Mouse (Mus musculus) heart, adult 2 months (tissue): ENCODE measurements around the gene Cdca3. TPM values are rescaled to one million over a fixed set of nuclear protein-coding genes. Genes with fewer than 3 reads are reported as not detected.

Experiments
- DNase-seq, 2 experiments: peaks; one replicate each; pipeline ENCODE4 v3.0.0; 2021
- H3K27ac ChIP-seq: fragments of 200-600 bp; 2 replicates; pipeline ENCODE4 v1.8.1; 2022
- H3K27me3 ChIP-seq: fragments of 200-500 bp; 2 replicates; pipeline ENCODE4 v1.6.1; 2012; ENCODE audit warnings: mild to moderate bottlenecking, low read length, inconsistent platforms, mixed read lengths; ENCODE audit not compliant: control insufficient read depth, insufficient read depth
- H3K36me3 ChIP-seq: fragments of 200-500 bp; 2 replicates; pipeline ENCODE4 v1.6.1; 2012; ENCODE audit warnings: low read length, inconsistent platforms; ENCODE audit not compliant: control insufficient read depth, insufficient read depth
- H3K4me1 ChIP-seq: fragments of 200-500 bp; 2 replicates; pipeline ENCODE4 v1.6.1; 2011; ENCODE audit warnings: low read length; ENCODE audit not compliant: control insufficient read depth, insufficient read depth
- H3K4me3 ChIP-seq: fragments of 200-600 bp; 2 replicates; pipeline ENCODE4 v1.8.1; 2022
- H3K79me2 ChIP-seq: fragments of 200-500 bp; replicated peaks from 2 replicates; pipeline ENCODE4 v1.6.1; 2012; ENCODE audit warnings: mild to moderate bottlenecking, inconsistent platforms, low read length, moderate library complexity, mixed read lengths; ENCODE audit not compliant: control insufficient read depth, insufficient read depth
- H3K9ac ChIP-seq: fragments of 200-500 bp; 2 replicates; pipeline ENCODE4 v1.6.1; 2012; ENCODE audit warnings: low read depth, mild to moderate bottlenecking, control low read depth, inconsistent platforms, low read length, mixed read lengths
- CTCF ChIP-seq: fragments of 200-600 bp; IDR thresholded peaks from 2 replicates; pipeline ENCODE4 v1.8.1; 2022; ENCODE audit warnings: antibody characterized with exemption, mild to moderate bottlenecking, moderate library complexity
- EP300 ChIP-seq: fragments of 200-500 bp; IDR thresholded peaks from 2 replicates; pipeline ENCODE4 v1.6.1; 2011; ENCODE audit warnings: low read depth, low read length, control low read depth; ENCODE audit not compliant: insufficient read depth
- POLR2A ChIP-seq: fragments of 200-500 bp; IDR thresholded peaks from 2 replicates; pipeline ENCODE4 v1.6.1; 2011; ENCODE audit warnings: mild to moderate bottlenecking, low read depth, low read length, control low read depth; ENCODE audit not compliant: insufficient read depth
- WGBS: fragments of 180-500 bp; shearing (Covaris S2); methylation state at CpG from one replicate; pipeline ENCODE4 v1.1.7; 2018; 5-methylcytosine and 5-hydroxymethylcytosine counted together
- intact Hi-C: fragments of 180-260 bp; cut with DNase I; formaldehyde crosslinking; loops from one replicate; pipeline ENCODE4 v1.15.1; 2025
- polyA plus RNA-seq: library from polyadenylated mRNA; depleted of rRNA; stranded (reverse); fragments of >200 nt; gene quantifications from 2 replicates; pipeline ENCODE4 v1.2.3, GENCODE M21; 2012
- total RNA-seq, 2 experiments: library from RNA; stranded (reverse); gene quantifications; 2 replicates each; pipeline ENCODE4 v1.2.3; 2021

The Cdca3 gene
- total and polyA plus RNA-seq, 3 experiments = 0.32 to 0.72 (median 0.70) TPM

DNA sequence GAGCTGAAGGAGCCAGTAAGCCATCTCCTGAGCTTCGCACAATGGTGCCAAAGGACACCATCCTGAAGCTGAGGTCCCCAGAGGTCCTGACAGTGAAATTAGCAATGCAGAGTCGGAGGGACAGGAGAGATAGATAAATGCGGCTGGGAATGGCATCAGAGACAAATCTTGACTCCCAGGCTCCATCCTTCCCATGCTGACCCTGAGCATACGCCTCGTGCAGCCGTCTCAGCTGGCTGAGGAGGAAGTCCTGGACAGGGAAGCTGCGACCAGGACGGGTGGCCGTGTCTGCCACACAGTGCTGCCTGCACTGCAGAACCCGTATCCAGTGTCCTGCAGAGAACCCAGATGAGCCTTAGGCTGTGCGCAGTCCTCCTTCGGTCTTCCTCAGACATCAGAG is 25.3 kb downstream of the Cdca3 start:
- WGBS = 64% methylated on average over 12 of the region's 12 CpGs
- H3K79me2 ChIP-seq = no peaks in the 10 kb centered on the region
- intact Hi-C loops = loop anchor here (5.0 kb wide), 1 partner anchor 158 kb away; no protein-coding TSS in a partner anchor

DNA sequence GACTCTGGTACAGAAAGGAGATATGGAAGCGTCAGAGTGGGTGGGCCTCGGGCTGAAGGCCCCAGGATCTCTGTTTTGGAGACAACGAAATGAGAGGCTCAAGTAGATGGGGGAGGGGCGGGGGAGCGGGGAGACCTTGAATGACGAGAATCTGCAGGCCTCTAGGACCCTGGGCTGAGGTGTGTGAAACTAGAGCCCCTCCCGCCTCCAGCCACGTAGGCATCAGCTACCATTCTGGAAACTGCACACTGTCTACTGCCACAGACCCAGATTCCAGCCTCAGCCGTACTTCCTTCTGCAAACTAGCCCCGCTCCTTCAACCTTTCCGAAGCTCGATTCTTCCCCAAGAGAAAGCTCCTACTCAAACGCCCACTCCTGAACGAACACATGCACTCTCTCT is 27.0 kb downstream of the Cdca3 start:
- DNase-seq = no peak
- H3K4me1 ChIP-seq = peaks cover 3% of the 10 kb centered on the region
- no peak overlapping the region for H3K27ac ChIP-seq
- WGBS = 27% methylated on average over 14 of the region's 14 CpGs
- no peak for TF ChIP-seq CTCF
- TF ChIP-seq EP300 = no peak
- no peak for TF ChIP-seq POLR2A
- H3K79me2 ChIP-seq = no peaks in the 10 kb centered on the region
- no peaks in the 10 kb centered on the region for H3K36me3 ChIP-seq
- intact Hi-C loops = loop anchor here (5.0 kb wide), 1 partner anchor 156 kb away; no protein-coding TSS in a partner anchor
- H3K27me3 ChIP-seq = no peaks in the 10 kb centered on the region
- no peak overlapping the region for H3K4me3 ChIP-seq
- no peak overlapping the region for H3K9ac ChIP-seq

More for the DNA sequence above, 25.3 kb downstream of the Cdca3 start:
- Histone ChIP-seq H3K27me3 (no peaks in the 10 kb centered on the region), H3K36me3 (no peaks in the 10 kb centered on the region), H3K4me1 (peaks cover 2% of the 10 kb centered on the region), H3K4me3 (no peak overlapping the region), H3K27ac (no peak overlapping the region), H3K9ac (no peak overlapping the region)
- TF ChIP-seq POLR2A (no peak), CTCF (no peak), EP300 (no peak)
- no peak for DNase-seq

DNA sequence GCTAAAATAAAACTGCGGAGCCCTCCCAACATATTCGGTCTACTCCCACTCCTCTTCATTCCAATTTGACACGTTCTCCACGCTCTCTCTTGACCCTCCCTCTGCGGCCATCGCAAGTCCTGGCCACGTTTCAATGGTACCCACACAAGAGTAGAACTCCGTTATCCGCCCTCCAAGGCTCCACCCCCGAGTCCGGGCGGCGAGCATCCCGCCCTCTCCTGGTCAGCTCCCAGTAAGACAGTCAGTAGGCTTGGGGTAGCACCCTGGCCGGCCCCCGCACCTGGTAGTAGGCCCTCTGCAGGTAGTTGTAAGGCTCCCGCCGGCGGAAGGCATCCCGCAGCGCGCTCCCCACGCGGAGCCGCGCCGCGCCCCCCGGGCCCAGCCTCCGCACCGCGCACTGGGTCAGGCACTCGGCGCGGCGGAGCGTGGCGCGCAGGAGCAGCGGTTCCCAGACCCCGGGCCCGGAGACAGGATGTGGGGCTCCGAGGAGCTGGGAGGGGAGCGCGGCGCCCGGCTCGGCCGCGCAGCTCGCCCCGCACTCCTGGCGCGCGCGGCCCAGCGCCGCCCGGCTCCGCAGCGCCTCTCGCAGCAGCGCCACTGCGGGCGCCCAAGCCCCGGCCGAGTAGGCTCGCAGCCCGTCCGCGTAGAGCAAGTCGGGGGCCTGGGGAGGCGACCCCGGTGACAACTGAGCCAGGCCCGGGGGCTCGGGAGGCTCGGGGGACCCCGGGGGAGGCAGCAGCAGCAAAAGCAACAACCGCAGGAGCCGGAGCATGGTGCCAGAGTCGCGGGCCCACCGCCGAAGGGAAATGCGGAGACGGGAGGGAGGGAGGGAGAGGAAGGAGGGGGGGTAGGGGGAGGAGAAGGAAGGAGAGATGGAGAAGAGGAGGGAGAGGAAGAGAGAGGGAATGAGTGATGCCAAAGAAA is 27.8 kb downstream of the Cdca3 start, which contains the start of gene P3h3:
Gene P3h3, minus strand, starts transcription at position 837 of the 924 bp plus-strand sequence.
- no peaks in the 10 kb centered on the region for H3K27me3 ChIP-seq
- peak within 1 kb of the TSS; percentile 76 for H3K27ac ChIP-seq
- DNase-seq = peak; percentile 86 to 87
- peak within 1 kb of the TSS; percentile 54 for H3K9ac ChIP-seq
- intact Hi-C loops = loop anchor here (5.0 kb wide), 1 partner anchor 155 kb away; no protein-coding TSS in a partner anchor
- no peak for TF ChIP-seq EP300
- TF ChIP-seq CTCF = peak; percentile 81
- peak; percentile 16; the same call in 1 of the 2 replicates for TF ChIP-seq POLR2A
- peaks cover 3% of the 10 kb centered on the region for H3K4me1 ChIP-seq
- H3K4me3 ChIP-seq = peak within 1 kb of the TSS; percentile 44
- no peaks in the 10 kb centered on the region for H3K36me3 ChIP-seq
- WGBS = under 1% methylated on average over 86 of the region's 86 CpGs
- no peaks in the 10 kb centered on the region for H3K79me2 ChIP-seq

DNA sequence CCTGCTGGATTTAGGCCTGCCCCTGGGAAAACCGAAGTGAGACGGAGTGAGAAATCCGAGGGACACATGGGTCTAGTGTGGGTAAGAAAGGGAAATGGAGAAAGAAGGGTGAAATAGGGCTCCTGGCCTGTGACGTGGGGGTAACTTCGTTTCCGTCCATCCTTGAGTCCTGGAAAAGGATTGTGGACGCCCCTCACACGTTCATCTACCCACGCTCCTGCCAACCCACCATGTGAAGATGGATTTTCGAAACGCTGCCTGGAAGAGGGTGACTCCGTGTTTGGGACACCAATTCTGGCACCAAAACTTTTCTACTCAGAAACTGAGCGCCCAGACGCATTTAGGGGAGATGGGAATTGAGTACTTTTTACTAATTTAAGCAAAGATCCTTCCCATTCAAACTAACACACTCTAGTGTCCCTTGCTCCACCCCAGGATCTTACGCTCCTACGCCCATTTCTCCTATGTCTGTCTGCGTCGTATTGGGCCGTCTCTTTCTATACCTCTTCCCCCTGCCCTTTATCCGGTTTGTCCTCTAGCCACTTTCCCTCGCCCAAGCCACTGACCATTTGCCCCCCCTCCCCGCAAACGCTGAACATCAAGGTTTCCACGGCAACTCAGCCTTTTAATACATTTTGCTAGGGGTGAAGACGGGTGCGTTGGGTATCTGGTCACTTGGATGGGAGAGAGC is 28.6 kb downstream of the Cdca3 start:
- DNase-seq = no peak
- Histone ChIP-seq H3K27ac (peak overlapping the region; percentile 76), H3K4me3 (peak overlapping the region; percentile 44), H3K36me3 (no peaks in the 10 kb centered on the region), H3K9ac (peak overlapping the region; percentile 54; the same call in 1 of the 2 replicates), H3K27me3 (no peaks in the 10 kb centered on the region), H3K4me1 (peaks cover 3% of the 10 kb centered on the region), H3K79me2 (no peaks in the 10 kb centered on the region)
- intact Hi-C loops = loop anchor here (5.0 kb wide), 1 partner anchor 154 kb away; no protein-coding TSS in a partner anchor
- TF ChIP-seq POLR2A (no peak), EP300 (no peak), CTCF (no peak)
- 28% methylated on average over 26 of the region's 26 CpGs for WGBS

DNA sequence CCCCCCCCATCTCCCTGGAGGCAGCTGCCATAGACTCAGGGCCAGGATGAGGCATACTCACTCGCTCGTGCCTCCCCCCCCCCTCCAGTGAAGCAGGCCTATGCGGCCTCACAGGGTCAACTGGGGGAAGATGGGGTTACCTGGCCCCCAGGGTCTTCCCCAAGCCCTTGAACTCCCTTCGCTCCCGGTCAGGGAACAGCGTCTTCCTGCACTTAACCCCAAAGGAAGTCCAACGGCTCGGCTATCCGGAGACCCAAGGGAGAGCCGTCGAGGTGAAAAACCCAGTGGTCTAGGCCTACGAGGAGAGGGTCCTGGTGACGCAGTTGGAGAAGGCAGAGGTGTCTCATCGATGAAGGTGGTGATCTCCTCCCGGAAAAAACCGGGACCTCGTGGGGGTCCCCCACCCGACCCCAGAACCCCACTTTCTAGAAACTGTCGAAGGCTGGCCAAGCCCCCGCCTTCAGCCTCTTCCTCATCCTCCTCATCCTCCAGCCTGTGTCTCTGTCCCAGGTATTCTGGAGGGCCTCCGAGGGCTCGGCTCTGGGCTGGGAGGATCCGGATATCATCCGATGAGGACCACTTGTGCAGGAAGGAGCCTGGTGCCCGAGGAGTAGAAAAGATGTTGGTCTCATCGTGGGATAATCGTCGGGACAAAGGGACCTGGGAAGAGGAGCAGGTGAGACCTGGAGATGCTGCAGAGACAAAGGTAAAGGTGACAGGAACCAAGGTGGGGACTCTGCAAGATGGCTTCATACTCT is 29.4 kb downstream of the Cdca3 start:
- Histone ChIP-seq H3K79me2 (no peaks in the 10 kb centered on the region), H3K27me3 (no peaks in the 10 kb centered on the region), H3K4me3 (no peak overlapping the region), H3K4me1 (peaks cover 3% of the 10 kb centered on the region), H3K9ac (no peak overlapping the region), H3K36me3 (no peaks in the 10 kb centered on the region), H3K27ac (no peak overlapping the region)
- TF ChIP-seq EP300 (no peak), POLR2A (no peak), CTCF (no peak)
- no peak for DNase-seq
- intact Hi-C loops = loop anchor here (1.0 to 5.0 kb wide), 2 partner anchors 72 to 154 kb away; no protein-coding TSS in a partner anchor
- 60% methylated on average over 28 of the region's 28 CpGs for WGBS
